Comparison of ENCODE assay signal across 8 mouse cellular contexts in the genomic region with DNA sequence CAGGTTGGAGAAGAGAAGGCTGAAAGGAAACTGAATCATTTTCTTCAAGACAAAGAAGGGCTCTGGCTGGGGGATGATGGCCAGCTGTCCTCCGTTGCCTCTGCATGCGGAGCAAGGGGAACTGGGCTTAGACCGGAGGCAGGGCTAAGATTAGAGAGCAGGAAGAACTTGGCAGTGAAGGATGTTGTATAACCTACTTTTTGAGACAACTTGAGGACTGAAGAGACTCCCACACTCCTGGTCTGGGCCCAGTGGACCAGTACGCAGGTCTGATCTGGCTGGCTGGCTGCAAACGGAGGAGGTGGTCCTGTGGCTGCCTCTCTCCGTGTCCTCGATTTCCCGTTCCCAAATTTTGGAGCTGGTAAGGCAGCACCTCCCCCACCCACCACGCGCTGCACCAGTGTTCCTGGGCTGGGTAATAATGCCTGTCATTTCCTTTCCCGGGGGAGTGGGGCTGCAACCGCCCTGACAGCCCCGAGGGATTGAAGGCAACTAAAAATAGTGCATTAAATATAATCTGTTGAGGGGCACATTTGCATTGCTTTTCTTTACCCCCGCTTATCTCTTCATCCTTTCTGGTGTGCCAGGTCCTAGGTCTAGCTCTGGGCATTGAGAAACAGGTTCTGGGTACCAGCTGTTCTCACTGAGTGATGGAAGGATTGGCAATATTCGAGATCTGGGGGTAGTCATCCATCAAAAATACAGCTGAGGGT. TPM values are rescaled to one million over a fixed set of nuclear protein-coding genes. Genes with fewer than 3 reads are reported as not detected.
DNase-seq lines count a peak whose midpoint lies in the region; ATAC-seq and TF ChIP-seq lines count a peak whose summit lies in the region.

No protein-coding gene starts in this region.

- H3K27ac ChIP-seq in MEL (ENCODE audit: control insufficient read depth, low read depth, low read length): peak overlapping the region; percentile 83
- no peak overlapping the region for H3K27ac ChIP-seq in heart, postnatal 0 days (ENCODE audit: low read depth)
- no peak overlapping the region for H3K27ac ChIP-seq in midbrain, embryonic 16.5 days (ENCODE audit: low read length)

- TF ChIP-seq RAD21 in MEL (IDR thresholded peaks at IDR 0.05; ENCODE audit: low read depth, low read length): no peak

- 17% methylated on average over 15 of the region's 15 CpGs for WGBS in heart, postnatal 0 days
- 53% methylated on average over 15 of the region's 15 CpGs for WGBS in midbrain, embryonic 16.5 days

- TF ChIP-seq EP300 in MEL (IDR thresholded peaks at IDR 0.05; ENCODE audit: low read depth in 1 of 2, low read length in 2 of 2): peak in 1 of 2 experiments; percentile 12; a peak in 1 of 4 replicates
- TF ChIP-seq EP300 in heart, postnatal 0 days (IDR thresholded peaks at IDR 0.05; ENCODE audit: low read depth): no peak

- no peaks in the 10 kb centered on the region for H3K9me3 ChIP-seq in MEL (replicated peaks; ENCODE audit: insufficient read depth, low read length)
- no peaks in the 10 kb centered on the region for H3K9me3 ChIP-seq in heart, postnatal 0 days (replicated peaks; ENCODE audit: control insufficient read depth, low read length)
- no peaks in the 10 kb centered on the region for H3K9me3 ChIP-seq in midbrain, embryonic 16.5 days (replicated peaks; ENCODE audit: control insufficient read depth, low read length, poor library complexity, severe bottlenecking)

- no peak for TF ChIP-seq CTCF in MEL (IDR thresholded peaks at IDR 0.05 in 2 of 3, conservative IDR thresholded peaks at IDR 0.05 in 1 of 3; ENCODE audit: control insufficient read depth in 1 of 3, insufficient read depth in 1 of 3, low read depth in 2 of 3, low read length in 3 of 3, poor library complexity in 1 of 3, severe bottlenecking in 1 of 3)
- no peak for TF ChIP-seq CTCF in heart, postnatal 0 days (IDR thresholded peaks at IDR 0.05; ENCODE audit: low read depth)

- H3K4me3 ChIP-seq in MEL (ENCODE audit: control insufficient read depth in 1 of 2, insufficient read depth in 1 of 2, low read depth in 2 of 2, low read length in 2 of 2): peak overlapping the region; percentile 54 to 72
- H3K4me3 ChIP-seq in heart, postnatal 0 days (ENCODE audit: low read depth, low read length): no peak overlapping the region
- no peak overlapping the region for H3K4me3 ChIP-seq in midbrain, embryonic 16.5 days (ENCODE audit: low read depth, low read length)

- peak overlapping the region; percentile 42 for H3K4me2 ChIP-seq in heart, postnatal 0 days (ENCODE audit: low read depth, low read length)
- H3K4me2 ChIP-seq in midbrain, embryonic 16.5 days (ENCODE audit: low read length): no peak overlapping the region

- no peaks in the 10 kb centered on the region for H3K27me3 ChIP-seq in MEL (ENCODE audit: control insufficient read depth in 1 of 2, insufficient read depth in 2 of 2, low read length in 2 of 2)
- no peaks in the 10 kb centered on the region for H3K27me3 ChIP-seq in heart, postnatal 0 days (ENCODE audit: control insufficient read depth, insufficient read depth, low read length)
- H3K27me3 ChIP-seq in midbrain, embryonic 16.5 days (ENCODE audit: control insufficient read depth, insufficient read depth, low read depth, low read length): no peaks in the 10 kb centered on the region

- peak; percentile 17 for DNase-seq in adrenal gland, postnatal 25 days
- DNase-seq in adrenal gland, postnatal 4 days (ENCODE audit: low spot score in 2 of 2): no peak
- DNase-seq in MEL (ENCODE audit: low read depth, low spot score): peak; percentile 74
- DNase-seq in heart, postnatal 0 days (ENCODE audit: low spot score): no peak
- DNase-seq in kidney, postnatal 4 days: peak; percentile 48 to 61
- no peak for DNase-seq in thymus, postnatal 4 days
- no peak for DNase-seq in thymus, adult 18-20 months

- H3K4me1 ChIP-seq in MEL (ENCODE audit: control insufficient read depth in 1 of 2, insufficient read depth in 2 of 2, low read length in 2 of 2): peaks cover 48 to 58% of the 10 kb centered on the region in 2 experiments
- peaks cover 28% of the 10 kb centered on the region for H3K4me1 ChIP-seq in heart, postnatal 0 days (ENCODE audit: control insufficient read depth, insufficient read depth)
- H3K4me1 ChIP-seq in midbrain, embryonic 16.5 days (ENCODE audit: control insufficient read depth, insufficient read depth, low read length): peaks cover 4% of the 10 kb centered on the region

- H3K36me3 ChIP-seq in MEL (ENCODE audit: control insufficient read depth in 1 of 2, insufficient read depth in 2 of 2, low read length in 2 of 2): peaks cover 0 to 74% of the 10 kb centered on the region in 2 experiments; a peak in 2 of 4 replicates
- no peaks in the 10 kb centered on the region for H3K36me3 ChIP-seq in heart, postnatal 0 days (replicated peaks; ENCODE audit: control insufficient read depth, insufficient read depth, low read length)
- H3K36me3 ChIP-seq in midbrain, embryonic 16.5 days (ENCODE audit: control insufficient read depth, insufficient read depth, low read length): no peaks in the 10 kb centered on the region

- peak in 1 of 2 experiments; percentile 45; a peak in 1 of 4 replicates for TF ChIP-seq POLR2A in MEL (IDR thresholded peaks at IDR 0.05; ENCODE audit: control insufficient read depth in 1 of 2, insufficient read depth in 1 of 2, low read depth in 1 of 2, low read length in 2 of 2, poor library complexity in 1 of 2)

- ATAC-seq in heart, postnatal 0 days (ENCODE audit: insufficient read depth, low read depth): peak; percentile 24; the same call in 1 of the 2 replicates
- peak; percentile 54 for ATAC-seq in midbrain, embryonic 16.5 days

- H3K79me2 ChIP-seq in MEL (ENCODE audit: control insufficient read depth, insufficient read depth, low read length, poor library complexity): no peaks in the 10 kb centered on the region

- peak overlapping the region; percentile 67 for H3K9ac ChIP-seq in MEL (ENCODE audit: control insufficient read depth, low read depth, low read length, poor library complexity, severe bottlenecking)
- H3K9ac ChIP-seq in heart, postnatal 0 days (replicated peaks; ENCODE audit: low read depth, low read length): no peak overlapping the region
- no peak overlapping the region for H3K9ac ChIP-seq in midbrain, embryonic 16.5 days (ENCODE audit: low read depth, low read length)

TF ChIP-seq in MEL, 35 proteins besides CTCF, POLR2A, EP300 and RAD21 (continues in another document):
- TF ChIP-seq CHD1 (IDR thresholded peaks at IDR 0.05; ENCODE audit: low read depth, low read length): no peak
- TF ChIP-seq TAL1 (IDR thresholded peaks at IDR 0.05; ENCODE audit: low read length): peak; percentile 3
- peak; percentile 39; the same call in 1 of the 2 replicates for TF ChIP-seq TBP (IDR thresholded peaks at IDR 0.05; ENCODE audit: low read depth, low read length)

RNA-seq across cellular contexts. Expression of gene Siae, which starts 12.6 kb away (rescaled TPM):
- 15.7 and 18.8 TPM in 2 replicates for total RNA-seq in adrenal gland, postnatal 25 days (2021)
- total RNA-seq in adrenal gland, postnatal 4 days (2021): 10 to 100 TPM; 17.4 to 18.4 TPM
- 4.9 and 5.1 TPM in 2 replicates for total RNA-seq in MEL (2012; rRNA removed)
- polyA plus RNA-seq in MEL (2012; ENCODE audit: insufficient read depth in 1 of 2, insufficient read length in 2 of 2, low read depth in 1 of 2, low replicate concordance in 2 of 2, missing spikeins in 1 of 2): 1 to 10 TPM in 1 of 2 experiments, not detected in 1; 9.2 TPM
- 5.4 and 5.8 TPM in 2 replicates for total RNA-seq in heart, postnatal 0 days (2014; rRNA removed; ENCODE audit: low replicate concordance)
- 6.4 and 9.3 TPM in 2 replicates for polyA plus RNA-seq in heart, postnatal 0 days (2015; fragmentation: Nextera tagmentation; extraction: Ambion mirVana)
- 12.7 and 13.8 TPM in 2 replicates for polyA plus RNA-seq in midbrain, embryonic 16.5 days (2015; fragmentation: Nextera tagmentation; extraction: Ambion mirVana)

RNA-seq across cellular contexts. Expression of gene Nrgn, which starts 15.3 kb away (rescaled TPM):
- 0.86 and 1.4 TPM in 2 replicates for total RNA-seq in adrenal gland, postnatal 25 days (2021)
- total RNA-seq in adrenal gland, postnatal 4 days (2021): 1 to 10 TPM; 4.1 to 6.7 TPM
- total RNA-seq in MEL (2012; rRNA removed): 0.58 and 0.78 TPM in 2 replicates
- 10 to 100 TPM in 1 of 2 experiments, not detected in 1; 43.5 TPM for polyA plus RNA-seq in MEL (2012; ENCODE audit: insufficient read depth in 1 of 2, insufficient read length in 2 of 2, low read depth in 1 of 2, low replicate concordance in 2 of 2, missing spikeins in 1 of 2)
- not detected in 2 replicates for total RNA-seq in heart, postnatal 0 days (2014; rRNA removed; ENCODE audit: low replicate concordance)
- polyA plus RNA-seq in heart, postnatal 0 days (2015; fragmentation: Nextera tagmentation; extraction: Ambion mirVana): 2.0 and 2.3 TPM in 2 replicates
- polyA plus RNA-seq in midbrain, embryonic 16.5 days (2015; fragmentation: Nextera tagmentation; extraction: Ambion mirVana): 13.8 and 18.4 TPM in 2 replicates

RNA-seq across cellular contexts. Expression of gene Vsig2, which starts 29.0 kb away (rescaled TPM):
- 4.8 and 5.8 TPM in 2 replicates for total RNA-seq in adrenal gland, postnatal 25 days (2021)
- 1 to 10 TPM; 5.8 to 7.3 TPM for total RNA-seq in adrenal gland, postnatal 4 days (2021)
- not detected in 2 replicates for total RNA-seq in MEL (2012; rRNA removed)
- polyA plus RNA-seq in MEL (2012; ENCODE audit: insufficient read depth in 1 of 2, insufficient read length in 2 of 2, low read depth in 1 of 2, low replicate concordance in 2 of 2, missing spikeins in 1 of 2): under 1 TPM in 1 of 2 experiments, not detected in 1; 0.64 TPM
- total RNA-seq in heart, postnatal 0 days (2014; rRNA removed; ENCODE audit: low replicate concordance): 17.2 TPM in 1 of 2 replicates, not detected in the other
- polyA plus RNA-seq in heart, postnatal 0 days (2015; fragmentation: Nextera tagmentation; extraction: Ambion mirVana): 1.4 and 1.5 TPM in 2 replicates
- polyA plus RNA-seq in midbrain, embryonic 16.5 days (2015; fragmentation: Nextera tagmentation; extraction: Ambion mirVana): 0.72 and 1.2 TPM in 2 replicates

RNA-seq across cellular contexts. Expression of gene Esam, which starts 40.2 kb away (rescaled TPM):
- 27.5 and 35.3 TPM in 2 replicates for total RNA-seq in adrenal gland, postnatal 25 days (2021)
- 10 to 100 TPM; 51.7 to 55.5 TPM for total RNA-seq in adrenal gland, postnatal 4 days (2021)
- 0.10 and 0.23 TPM in 2 replicates for total RNA-seq in MEL (2012; rRNA removed)
- polyA plus RNA-seq in MEL (2012; ENCODE audit: insufficient read depth in 1 of 2, insufficient read length in 2 of 2, low read depth in 1 of 2, low replicate concordance in 2 of 2, missing spikeins in 1 of 2): under 1 TPM in 1 of 2 experiments, not detected in 1; 0.89 TPM
- total RNA-seq in heart, postnatal 0 days (2014; rRNA removed; ENCODE audit: low replicate concordance): 115 and 117 TPM in 2 replicates
- 82.6 and 83.4 TPM in 2 replicates for polyA plus RNA-seq in heart, postnatal 0 days (2015; fragmentation: Nextera tagmentation; extraction: Ambion mirVana)
- polyA plus RNA-seq in midbrain, embryonic 16.5 days (2015; fragmentation: Nextera tagmentation; extraction: Ambion mirVana): 38.8 and 42.1 TPM in 2 replicates

RNA-seq across cellular contexts. Expression of gene Spa17, which starts 45.5 kb away (rescaled TPM):
- 4.2 and 4.8 TPM in 2 replicates for total RNA-seq in adrenal gland, postnatal 25 days (2021)
- total RNA-seq in adrenal gland, postnatal 4 days (2021): 1 to 10 TPM; 2.3 to 3.4 TPM
- total RNA-seq in MEL (2012; rRNA removed): 0.46 and 1.2 TPM in 2 replicates
- polyA plus RNA-seq in MEL (2012; ENCODE audit: insufficient read depth in 1 of 2, insufficient read length in 2 of 2, low read depth in 1 of 2, low replicate concordance in 2 of 2, missing spikeins in 1 of 2): 1 to 10 TPM in 1 of 2 experiments, not detected in 1; 2.6 TPM
- 13.8 TPM in 1 of 2 replicates, not detected in the other for total RNA-seq in heart, postnatal 0 days (2014; rRNA removed; ENCODE audit: low replicate concordance)
- 14.0 and 15.7 TPM in 2 replicates for polyA plus RNA-seq in heart, postnatal 0 days (2015; fragmentation: Nextera tagmentation; extraction: Ambion mirVana)
- polyA plus RNA-seq in midbrain, embryonic 16.5 days (2015; fragmentation: Nextera tagmentation; extraction: Ambion mirVana): 9.0 and 11.1 TPM in 2 replicates

Comparison
In these comparisons a context has a peak if more than half of its experiments do, and no peak if none do; other contexts are left out.
1. DNase-seq: peak in adrenal gland, postnatal 25 days (single experiment), MEL (single experiment) and kidney, postnatal 4 days (2 of 2); none in adrenal gland, postnatal 4 days (0 of 2), heart, postnatal 0 days (single experiment), thymus, postnatal 4 days (single experiment) and thymus, adult 18-20 months (0 of 2).
2. H3K4me3 ChIP-seq: peak in MEL (2 of 2); none in heart, postnatal 0 days (single experiment) and midbrain, embryonic 16.5 days (single experiment).